Mouse (Mus musculus) kidney, postnatal 0 days (tissue): ENCODE measurements around the gene Pitx3. TPM values are rescaled to one million over a fixed set of nuclear protein-coding genes. Genes with fewer than 3 reads are reported as not detected.

Experiments
- ATAC-seq: fragments of 200-750 bp; cut with Nextera tagmentation; replicated peaks from 2 replicates; pipeline ENCODE4 v1.8.0; 2017; ENCODE audit warnings: low read depth, moderate number of reproducible peaks, moderate TSS enrichment, moderate library complexity; ENCODE audit not compliant: low FRiP score
- DNase-seq: peaks from one replicate; pipeline ENCODE4 v3.0.0-alpha.2; 2016; ENCODE audit warnings: low spot score
- H3K27ac ChIP-seq: fragments of 300-500 bp; sonication (generic); 2 replicates; pipeline ENCODE4 v1.5.1; 2014; ENCODE audit warnings: mild to moderate bottlenecking
- H3K27me3 ChIP-seq: fragments of 300-500 bp; sonication (generic); 2 replicates; pipeline ENCODE4 v1.6.1; 2014; ENCODE audit warnings: low read length, mixed read lengths; ENCODE audit not compliant: insufficient read depth
- H3K36me3 ChIP-seq: fragments of 300-500 bp; sonication (generic); 2 replicates; pipeline ENCODE4 v1.6.1; 2014; ENCODE audit warnings: low read length, mixed read lengths; ENCODE audit not compliant: insufficient read depth
- H3K4me1 ChIP-seq: fragments of 300-500 bp; sonication (generic); replicated peaks from 2 replicates; pipeline ENCODE4 v1.6.1; 2014; ENCODE audit warnings: antibody characterized with exemption, low read length, mixed read lengths; ENCODE audit not compliant: insufficient read depth
- H3K4me2 ChIP-seq: fragments of 300-500 bp; sonication (generic); 2 replicates; pipeline ENCODE4 v1.6.1; 2014; ENCODE audit warnings: mild to moderate bottlenecking, low read length, moderate library complexity, mixed read lengths
- H3K4me3 ChIP-seq: fragments of 300-500 bp; sonication (generic); replicated peaks from 2 replicates; pipeline ENCODE4 v1.5.1; 2014; ENCODE audit warnings: low read depth, low read length
- H3K9ac ChIP-seq: fragments of 300-500 bp; sonication (generic); 2 replicates; pipeline ENCODE4 v1.6.1; 2014; ENCODE audit warnings: low read depth, low read length
- H3K9me3 ChIP-seq: fragments of 300-500 bp; sonication (generic); replicated peaks from 2 replicates; pipeline ENCODE4 v1.6.1; 2016; ENCODE audit warnings: low read length, inconsistent platforms, mixed read lengths
- CTCF ChIP-seq: IDR thresholded peaks from 2 replicates; pipeline ENCODE4 v1.5.1; 2016; ENCODE audit warnings: antibody characterized with exemption, low read depth, mild to moderate bottlenecking, moderate library complexity
- WGBS: fragments of 180-500 bp; shearing (Covaris S2); extraction: QIAGEN DNeasy Blood & Tissue Kit; methylation state at CpG from one replicate; pipeline ENCODE4 v1.1.7; 2014; 5-methylcytosine and 5-hydroxymethylcytosine counted together
- polyA plus RNA-seq: library from polyadenylated mRNA; unstranded; fragments of >200 nt; fragmentation: Nextera tagmentation; extraction: Ambion mirVana; gene quantifications from 2 replicates; pipeline ENCODE4 v1.2.1, GENCODE M21; 2015

Gene Pitx3
- polyA plus RNA-seq, 1 experiment from 2014 or later, result not detected

DNA sequence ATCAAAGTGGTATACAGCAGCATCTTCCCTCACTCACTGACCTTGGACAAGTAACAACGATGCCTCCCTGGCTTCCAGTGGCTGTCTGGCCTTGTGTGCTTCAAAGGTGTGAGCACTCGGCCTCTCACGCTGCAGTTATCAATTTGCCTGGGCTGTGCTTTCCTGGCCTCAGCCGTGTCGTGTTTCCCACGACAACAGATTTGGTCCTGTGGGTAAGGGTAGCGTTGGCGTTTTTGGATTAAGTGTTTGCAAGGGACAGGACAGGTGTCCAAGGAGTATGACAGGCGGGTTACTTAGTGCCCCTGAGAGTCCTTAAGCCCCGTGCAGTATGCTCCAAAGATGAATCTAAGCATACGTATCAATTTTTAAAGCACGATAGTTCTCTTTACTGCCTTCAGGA lies 965 bp upstream of the Pitx3 start:
- peaks cover 38% of the 10 kb centered on the region for H3K27me3 ChIP-seq
- no peaks in the 10 kb centered on the region for H3K36me3 ChIP-seq
- 26% methylated on average over 12 of the region's 12 CpGs for whole genome bisulfite sequencing
- no peak for ATAC-seq
- 0 out of 2 replicates have a peak, but pooled peaks cover 10% of the 10 kb centered on the region for H3K4me1 ChIP-seq
- H3K9me3 ChIP-seq, result no peaks in the 10 kb centered on the region
- H3K9ac ChIP-seq, result no peak overlapping the region
- DNase-seq, result no peak
- TF ChIP-seq CTCF, result no peak
- H3K4me3 ChIP-seq, result peak overlapping the region; percentile 61
- no peak overlapping the region for H3K27ac ChIP-seq
- peak overlapping the region; percentile 99 for H3K4me2 ChIP-seq

DNA sequence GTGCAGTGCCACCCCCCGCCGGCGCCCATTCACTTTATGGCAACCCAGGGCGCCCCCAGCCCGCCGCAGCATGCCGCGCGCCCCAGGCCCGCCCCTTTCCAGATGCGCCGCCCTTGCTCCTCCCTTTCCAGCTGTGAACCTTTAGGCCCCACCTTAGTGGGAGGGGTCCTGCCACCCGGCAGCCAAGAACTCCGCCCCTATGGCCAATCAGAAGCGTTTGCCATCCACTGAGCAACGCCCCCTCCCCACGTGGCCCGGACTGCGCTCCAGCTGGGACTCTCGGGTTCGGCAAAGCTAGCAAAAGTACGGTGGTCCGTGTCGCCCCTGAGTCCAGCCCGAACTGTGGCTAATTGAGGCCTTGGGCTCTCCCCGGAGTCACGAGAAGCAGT lies 240 bp upstream of the Pitx3 start:
- Histone ChIP-seq H3K4me3 (peak overlapping the region; percentile 61), H3K36me3 (no peaks in the 10 kb centered on the region), H3K4me2 (peak overlapping the region; percentile 99), H3K27me3 (peaks cover 43% of the 10 kb centered on the region), H3K4me1 (0 out of 2 replicates have a peak, but pooled peaks cover 3% of the 10 kb centered on the region), H3K9ac (no peak overlapping the region), H3K9me3 (no peaks in the 10 kb centered on the region), H3K27ac (no peak overlapping the region)
- DNase-seq (peak; percentile 96), ATAC-seq (peak; percentile 77)
- 1% methylated on average over 26 of the region's 27 CpGs for WGBS
- no peak for TF ChIP-seq CTCF

DNA sequence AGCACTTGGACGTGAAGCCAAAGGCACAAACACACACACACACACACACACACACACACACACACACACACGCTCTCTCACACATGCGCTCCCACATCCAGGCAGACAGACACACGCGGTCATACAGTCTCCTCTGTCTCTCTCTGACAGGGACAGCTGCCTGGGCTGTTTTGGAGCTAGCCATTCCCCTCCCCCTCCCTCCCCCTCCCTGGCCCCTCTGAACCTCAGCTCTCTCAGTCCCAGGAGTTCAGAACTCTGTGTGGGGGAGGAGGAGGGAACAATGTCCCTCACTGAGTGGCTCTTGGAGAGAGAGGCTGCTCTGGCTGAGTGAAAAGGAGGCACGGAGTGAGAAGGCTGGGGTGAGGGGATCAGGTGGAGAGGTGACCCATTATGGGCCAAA lies 7.0 kb downstream of the Pitx3 start:
- Histone ChIP-seq H3K27me3 (peaks cover 33% of the 10 kb centered on the region), H3K27ac (no peak overlapping the region), H3K4me2 (no peak overlapping the region), H3K36me3 (no peaks in the 10 kb centered on the region), H3K9ac (no peak overlapping the region), H3K4me3 (no peak overlapping the region), H3K4me1 (peaks cover 7% of the 10 kb centered on the region; the same call in 1 of the 2 replicates), H3K9me3 (no peaks in the 10 kb centered on the region)
- 12% methylated on average over 6 of the region's 6 CpGs for WGBS
- ATAC-seq (peak; percentile 59; the same call in 1 of the 2 replicates), DNase-seq (no peak)
- no peak for TF ChIP-seq CTCF

DNA sequence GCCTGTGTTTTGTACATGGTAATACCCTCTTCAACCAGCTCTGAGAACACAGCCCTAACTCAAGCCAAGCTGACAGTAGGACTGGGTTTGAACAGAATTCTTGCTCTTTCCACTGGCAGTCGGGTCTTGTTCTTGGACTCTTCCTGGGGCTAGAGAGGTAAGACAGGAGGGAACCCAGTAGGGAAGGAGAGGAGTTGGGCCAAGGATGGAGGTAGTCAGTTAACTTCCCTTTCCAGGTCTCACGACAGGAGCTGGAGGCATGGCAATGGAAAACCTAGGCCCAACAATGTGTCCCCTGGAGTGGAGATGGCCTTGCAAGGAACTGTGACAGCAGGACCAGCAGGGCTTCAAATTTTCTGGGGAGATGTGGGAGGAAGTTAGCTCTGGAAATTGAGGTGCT lies 7.8 kb downstream of the Pitx3 start:
- TF ChIP-seq CTCF, result no peak
- no peaks in the 10 kb centered on the region for H3K36me3 ChIP-seq
- H3K4me2 ChIP-seq, result no peak overlapping the region
- H3K4me1 ChIP-seq, result peaks cover 13% of the 10 kb centered on the region; the same call in 1 of the 2 replicates
- no peaks in the 10 kb centered on the region for H3K9me3 ChIP-seq
- H3K9ac ChIP-seq, result no peak overlapping the region
- ATAC-seq (no peak), DNase-seq (no peak)
- 77% methylated on average over 2 of the region's 2 CpGs for WGBS
- H3K27me3 ChIP-seq, result peaks cover 27% of the 10 kb centered on the region
- no peak overlapping the region for H3K27ac ChIP-seq
- no peak overlapping the region for H3K4me3 ChIP-seq

DNA sequence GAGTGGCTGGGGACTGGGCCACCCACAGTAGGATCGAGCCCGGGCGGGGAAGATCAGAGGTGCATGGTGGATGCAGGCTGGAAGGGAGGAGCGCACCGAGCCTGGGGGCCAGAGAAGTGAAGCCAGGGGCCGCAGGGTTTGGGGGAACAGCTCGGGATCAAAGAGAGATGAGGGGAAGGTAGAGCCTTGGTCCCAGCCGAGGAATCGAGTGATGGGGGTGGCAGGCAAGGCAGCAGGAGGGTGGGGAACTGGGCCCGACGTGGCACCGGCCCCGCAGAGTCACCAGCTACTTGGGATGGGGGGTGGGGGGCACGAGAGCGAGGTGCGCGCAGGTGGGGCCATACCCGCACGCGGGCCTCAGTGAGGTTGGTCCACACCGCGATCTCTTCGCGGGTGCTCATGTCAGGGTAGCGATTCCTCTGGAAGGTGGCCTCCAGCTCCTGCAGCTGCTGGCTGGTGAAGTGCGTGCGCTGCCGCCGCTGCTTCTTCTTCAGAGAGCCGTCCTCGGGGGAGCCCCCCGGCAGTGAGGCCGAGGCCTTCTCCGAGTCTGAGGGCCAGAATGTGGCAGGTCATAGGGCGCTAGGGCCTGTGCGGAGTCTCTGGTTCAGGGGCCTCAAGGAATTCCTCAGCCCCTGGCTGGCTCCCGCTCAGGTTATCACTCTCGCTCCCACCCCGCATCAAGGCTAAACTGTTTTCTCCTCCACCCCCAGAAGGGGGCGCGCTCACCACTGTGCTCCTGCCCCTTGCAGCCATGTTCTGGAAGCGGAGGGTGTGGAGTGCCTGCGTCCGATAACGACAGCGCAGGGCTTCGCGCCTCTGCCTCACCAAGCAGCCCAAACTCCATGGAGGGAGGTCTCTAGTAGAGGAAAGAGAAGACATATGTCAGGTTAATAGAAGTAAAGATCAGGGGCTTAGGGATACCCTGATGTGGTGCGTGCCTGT lies 11.2 kb downstream of the Pitx3 start:
- TF ChIP-seq CTCF, result peak; percentile 77
- no peaks in the 10 kb centered on the region for H3K9me3 ChIP-seq
- peaks cover 16% of the 10 kb centered on the region; the same call in 1 of the 2 replicates for H3K4me1 ChIP-seq
- H3K4me3 ChIP-seq, result peak overlapping the region; percentile 41
- H3K4me2 ChIP-seq, result peak overlapping the region; percentile 96
- 3% methylated on average over 49 of the region's 49 CpGs for WGBS
- peaks cover 36% of the 10 kb centered on the region for H3K27me3 ChIP-seq
- H3K9ac ChIP-seq, result no peak overlapping the region; the same call in 1 of the 2 replicates
- ATAC-seq (0 out of 2 replicates have a peak, but pooled peaks have one; percentile 11), DNase-seq (peak; percentile 76)
- H3K36me3 ChIP-seq, result no peaks in the 10 kb centered on the region
- no peak overlapping the region for H3K27ac ChIP-seq

DNA sequence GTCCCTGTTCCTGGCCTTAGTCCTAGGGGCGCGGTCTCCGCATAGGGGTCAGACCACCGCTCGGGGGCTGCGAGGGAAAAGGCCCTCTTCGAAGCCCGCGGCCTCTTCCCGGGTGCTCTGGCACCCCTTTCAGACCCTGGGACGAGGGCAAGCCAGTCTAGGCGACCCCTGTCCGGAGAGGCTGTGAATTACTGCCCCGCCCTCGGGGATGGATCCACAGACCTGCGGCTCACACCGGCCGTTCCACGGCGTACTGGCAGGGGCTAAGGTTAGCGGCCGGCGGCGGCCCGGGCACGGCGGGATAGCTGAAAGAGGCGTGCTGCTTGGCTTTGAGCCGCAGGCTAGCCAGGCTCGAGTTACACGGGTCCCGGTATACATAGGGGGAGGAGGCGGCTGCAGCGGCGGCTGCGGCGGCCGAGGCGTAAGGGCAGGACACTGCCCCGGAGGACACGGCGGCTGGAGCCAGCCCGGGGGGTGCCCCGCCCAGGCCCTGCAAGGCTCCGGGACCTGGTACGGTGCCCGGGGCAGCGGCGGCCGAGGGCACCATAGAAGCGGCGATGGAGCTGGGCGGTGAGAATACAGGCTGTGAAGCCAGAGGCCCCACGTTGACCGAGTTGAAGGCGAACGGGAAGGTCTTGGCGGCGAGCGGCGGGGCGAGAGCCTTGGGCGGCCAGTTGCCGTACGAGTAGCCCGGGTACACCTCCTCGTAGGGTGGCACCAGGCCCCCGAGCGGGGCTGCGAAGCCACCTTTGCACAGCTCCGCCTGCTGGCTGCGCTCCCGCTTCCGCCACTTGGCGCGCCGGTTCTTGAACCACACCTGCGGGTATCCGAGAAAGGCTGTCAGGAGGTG lies 12.1 kb downstream of the Pitx3 start:
- WGBS, result under 1% methylated on average over 79 of the region's 79 CpGs

More for the DNA sequence above, 12.1 kb downstream of the Pitx3 start:
- peak; percentile 58 for TF ChIP-seq CTCF
- peak; percentile 54 for DNase-seq
- Histone ChIP-seq H3K9ac (peak overlapping the region; percentile 41; the same call in 1 of the 2 replicates), H3K4me2 (peak overlapping the region; percentile 96), H3K9me3 (no peaks in the 10 kb centered on the region), H3K27me3 (peaks cover 36% of the 10 kb centered on the region), H3K27ac (no peak overlapping the region), H3K4me1 (peaks cover 17% of the 10 kb centered on the region; the same call in 1 of the 2 replicates), H3K4me3 (peak overlapping the region; percentile 41), H3K36me3 (no peaks in the 10 kb centered on the region)
- ATAC-seq, result peak; percentile 52
